Mouse (Mus musculus) brain, embryonic 14.5 days (tissue): ENCODE data around the gene Mat2b.

Source experiments
- CTCF ChIP-seq: fragments of 200-500 bp; IDR thresholded peaks from 2 replicates; pipeline ENCODE4 v1.5.1; 2012; ENCODE audit warnings: inconsistent platforms, mild to moderate bottlenecking, moderate library complexity, borderline replicate concordance; ENCODE audit not compliant: insufficient read depth, insufficient read length; ENCODE audit errors: extremely low read depth
- POLR2A ChIP-seq: fragments of 200-500 bp; IDR thresholded peaks from 2 replicates; pipeline ENCODE4 v1.6.1; 2012; ENCODE audit warnings: mild to moderate bottlenecking, inconsistent platforms, borderline replicate concordance; ENCODE audit not compliant: poor library complexity, insufficient read depth, insufficient read length, severe bottlenecking; ENCODE audit errors: extremely low read depth

DNA sequence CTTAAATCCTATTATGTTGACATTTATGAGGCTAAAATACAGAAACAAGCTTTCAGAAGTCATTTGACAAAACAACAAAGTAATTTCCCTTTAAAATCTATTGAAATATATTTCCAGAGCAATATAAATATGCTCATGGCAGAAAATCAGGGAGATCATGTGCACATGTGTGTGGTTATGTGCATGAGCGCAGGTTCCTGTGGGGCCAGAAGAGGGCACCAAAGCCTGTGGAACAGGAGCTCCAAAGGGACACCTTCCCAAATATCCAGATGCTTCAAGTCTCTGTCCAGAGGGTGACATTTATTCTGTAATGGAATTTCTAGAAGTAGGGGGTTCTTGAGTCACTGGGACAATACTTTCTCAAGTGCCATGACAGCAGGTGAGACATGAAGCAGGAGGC, 17.8 kb downstream of the Mat2b start:
- no peak for TF ChIP-seq CTCF
- no peak for TF ChIP-seq POLR2A
